Comparison of ENCODE assay signal across 18 mouse cellular contexts in the genomic region with DNA sequence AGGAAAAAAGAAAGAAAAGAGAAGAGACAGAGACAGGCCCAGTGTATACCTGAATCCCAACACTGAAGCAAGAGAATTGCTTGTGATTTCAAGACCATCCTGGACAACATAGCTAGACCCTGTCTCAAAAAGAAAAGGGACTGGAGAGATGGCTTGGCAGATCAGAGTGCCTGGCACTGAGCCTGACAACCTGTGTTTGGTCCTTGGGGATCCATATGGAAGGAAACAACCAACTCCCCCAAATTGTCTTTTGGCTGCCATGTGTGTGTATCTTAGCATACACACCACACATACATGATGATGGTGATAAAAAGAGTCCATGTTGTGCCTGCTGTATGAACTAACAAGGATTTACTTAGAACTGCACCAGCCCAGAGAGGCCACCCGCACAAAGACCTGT. TPM values are rescaled to one million over a fixed set of nuclear protein-coding genes. Genes with fewer than 3 reads are reported as not detected.
DNase-seq lines count a peak whose midpoint lies in the region; ATAC-seq and TF ChIP-seq lines count a peak whose summit lies in the region.
"Had no signal": no experiment of that assay in that cellular context is flagged by ENCODE, and none has a peak within 500 bp of the region (broad histone marks: within the 10 kb centered on the region; RNA-seq: fewer than 3 reads in every experiment).

No protein-coding gene starts in this region.

- no peak for ATAC-seq in heart, embryonic 11.5 days (replicated peaks; ENCODE audit: insufficient number of reproducible peaks, low FRiP score, low TSS enrichment)
- ATAC-seq in intestine, embryonic 14.5 days (replicated peaks; ENCODE audit: low FRiP score, low TSS enrichment, low read depth) = no peak
- ATAC-seq in liver, postnatal 0 days = peak; percentile 11

- no peaks in the 10 kb centered on the region for H3K79me2 ChIP-seq in heart, adult 2 months (replicated peaks; ENCODE audit: control insufficient read depth, insufficient read depth, low read length)
- no peaks in the 10 kb centered on the region for H3K79me2 ChIP-seq in MEL (ENCODE audit: control insufficient read depth, insufficient read depth, low read length, poor library complexity)

- TF ChIP-seq POLR2A in heart, adult 2 months (IDR thresholded peaks at IDR 0.05; ENCODE audit: insufficient read depth, low read depth, low read length) = no peak
- TF ChIP-seq POLR2A in MEL (IDR thresholded peaks at IDR 0.05; ENCODE audit: control insufficient read depth in 1 of 2, insufficient read depth in 1 of 2, low read depth in 1 of 2, low read length in 2 of 2, poor library complexity in 1 of 2) = no peak

- intact Hi-C loops in heart, adult 2 months (cut with DNase I) = no loop called here

- peak overlapping the region; percentile 14; the same call in 1 of the 2 replicates for H3K4me2 ChIP-seq in heart, embryonic 11.5 days
- H3K4me2 ChIP-seq in intestine, embryonic 14.5 days (ENCODE audit: low read length) = no peak overlapping the region
- H3K4me2 ChIP-seq in liver, postnatal 0 days (ENCODE audit: low read depth, low read length) = peak overlapping the region; percentile 54
- H3K4me2 ChIP-seq: hindbrain, embryonic 15.5 days had no signal

- peak overlapping the region; percentile 46; the same call in 1 of the 2 replicates for H3K27ac ChIP-seq in heart, embryonic 11.5 days (ENCODE audit: low read depth, low read length)
- H3K27ac ChIP-seq in heart, adult 2 months = no peak overlapping the region
- peak overlapping the region; percentile 73 for H3K27ac ChIP-seq in MEL (ENCODE audit: control insufficient read depth, low read depth, low read length)
- peak overlapping the region; percentile 16; the same call in 1 of the 2 replicates for H3K27ac ChIP-seq in intestine, embryonic 14.5 days (ENCODE audit: low read depth)
- H3K27ac ChIP-seq in liver, postnatal 0 days (ENCODE audit: low read depth) = peak overlapping the region; percentile 94
- H3K27ac ChIP-seq: hindbrain, embryonic 15.5 days had no signal

- H3K27me3 ChIP-seq in heart, embryonic 11.5 days (ENCODE audit: control insufficient read depth, insufficient read depth, low read length) = no peaks in the 10 kb centered on the region
- no peaks in the 10 kb centered on the region for H3K27me3 ChIP-seq in heart, adult 2 months (ENCODE audit: control insufficient read depth, insufficient read depth, low read length)
- no peaks in the 10 kb centered on the region for H3K27me3 ChIP-seq in MEL (ENCODE audit: control insufficient read depth in 1 of 2, insufficient read depth in 2 of 2, low read length in 2 of 2)
- no peaks in the 10 kb centered on the region for H3K27me3 ChIP-seq in intestine, embryonic 14.5 days (replicated peaks; ENCODE audit: control insufficient read depth, insufficient read depth, low read length)
- H3K27me3 ChIP-seq in liver, postnatal 0 days (ENCODE audit: insufficient read depth, low read length) = no peaks in the 10 kb centered on the region
- H3K27me3 ChIP-seq: hindbrain, embryonic 15.5 days had no signal

- H3K36me3 ChIP-seq in heart, embryonic 11.5 days (ENCODE audit: control insufficient read depth, insufficient read depth, low read length) = no peaks in the 10 kb centered on the region
- no peaks in the 10 kb centered on the region for H3K36me3 ChIP-seq in heart, adult 2 months (ENCODE audit: control insufficient read depth, insufficient read depth, low read length)
- H3K36me3 ChIP-seq in MEL (ENCODE audit: control insufficient read depth in 1 of 2, insufficient read depth in 2 of 2, low read length in 2 of 2) = peaks cover 0 to 17% of the 10 kb centered on the region in 2 experiments; a peak in 2 of 4 replicates
- no peaks in the 10 kb centered on the region for H3K36me3 ChIP-seq in intestine, embryonic 14.5 days (ENCODE audit: control insufficient read depth, insufficient read depth, low read length)
- H3K36me3 ChIP-seq in liver, postnatal 0 days (replicated peaks; ENCODE audit: insufficient read depth, low read length) = no peaks in the 10 kb centered on the region
- H3K36me3 ChIP-seq: hindbrain, embryonic 15.5 days had no signal

- peaks cover 5% of the 10 kb centered on the region; the same call in 1 of the 2 replicates for H3K4me1 ChIP-seq in heart, embryonic 11.5 days (ENCODE audit: control insufficient read depth, insufficient read depth, low read length)
- no peaks in the 10 kb centered on the region for H3K4me1 ChIP-seq in heart, adult 2 months (ENCODE audit: control insufficient read depth, insufficient read depth, low read length)
- H3K4me1 ChIP-seq in MEL (ENCODE audit: control insufficient read depth in 1 of 2, insufficient read depth in 2 of 2, low read length in 2 of 2) = peaks cover 21 to 28% of the 10 kb centered on the region in 2 experiments
- H3K4me1 ChIP-seq in intestine, embryonic 14.5 days (replicated peaks; ENCODE audit: control insufficient read depth, insufficient read depth, low read length) = no peaks in the 10 kb centered on the region
- H3K4me1 ChIP-seq in liver, postnatal 0 days (ENCODE audit: insufficient read depth) = peaks cover 59% of the 10 kb centered on the region
- H3K4me1 ChIP-seq: hindbrain, embryonic 15.5 days had no signal

- WGBS in heart, embryonic 11.5 days (ENCODE audit: insufficient replicate concordance) = 77% methylated on average over 1 of the region's 1 CpGs
- WGBS in heart, adult 2 months = 95% methylated on average over 1 of the region's 1 CpGs
- 84% methylated on average over 1 of the region's 1 CpGs for WGBS in intestine, embryonic 14.5 days
- 35% methylated on average over 1 of the region's 1 CpGs for WGBS in liver, postnatal 0 days (ENCODE audit: insufficient replicate concordance)

- H3K4me3 ChIP-seq in heart, embryonic 11.5 days (ENCODE audit: low read depth, low read length) = no peak overlapping the region
- no peak overlapping the region for H3K4me3 ChIP-seq in heart, adult 2 months
- H3K4me3 ChIP-seq in MEL (ENCODE audit: control insufficient read depth in 1 of 2, insufficient read depth in 1 of 2, low read depth in 2 of 2, low read length in 2 of 2) = peak overlapping the region in 1 of 2 experiments; percentile 13; a peak in 2 of 4 replicates
- no peak overlapping the region for H3K4me3 ChIP-seq in intestine, embryonic 14.5 days (ENCODE audit: low read depth, low read length)
- H3K4me3 ChIP-seq in liver, postnatal 0 days (ENCODE audit: low read depth, low read length) = no peak overlapping the region
- H3K4me3 ChIP-seq: hindbrain, embryonic 15.5 days; myocyte had no signal

- TF ChIP-seq CTCF in heart, adult 2 months (IDR thresholded peaks at IDR 0.05) = no peak
- TF ChIP-seq CTCF in MEL (IDR thresholded peaks at IDR 0.05 in 2 of 3, conservative IDR thresholded peaks at IDR 0.05 in 1 of 3; ENCODE audit: control insufficient read depth in 1 of 3, insufficient read depth in 1 of 3, low read depth in 2 of 3, low read length in 3 of 3, poor library complexity in 1 of 3, severe bottlenecking in 1 of 3) = no peak
- TF ChIP-seq CTCF in liver, postnatal 0 days (IDR thresholded peaks at IDR 0.05; ENCODE audit: low read depth) = no peak

- no peak overlapping the region for H3K9ac ChIP-seq in heart, embryonic 11.5 days (ENCODE audit: low read depth, low read length)
- H3K9ac ChIP-seq in heart, adult 2 months (ENCODE audit: low read depth, low read length) = no peak overlapping the region
- peak overlapping the region; percentile 27 for H3K9ac ChIP-seq in MEL (ENCODE audit: control insufficient read depth, low read depth, low read length, poor library complexity, severe bottlenecking)
- H3K9ac ChIP-seq in intestine, embryonic 14.5 days (ENCODE audit: low read length) = no peak overlapping the region
- H3K9ac ChIP-seq in liver, postnatal 0 days (replicated peaks) = peak overlapping the region; percentile 26; the same call in 1 of the 2 replicates
- H3K9ac ChIP-seq: hindbrain, embryonic 15.5 days had no signal

- no peak for DNase-seq in heart, adult 2 months
- no peak for DNase-seq in MEL (ENCODE audit: low read depth, low spot score)
- no peak for DNase-seq in intestine, embryonic 14.5 days (ENCODE audit: low spot score)
- DNase-seq in liver, postnatal 0 days = no peak
- DNase-seq in gastrocnemius, adult 8-10 months (ENCODE audit: low spot score in 2 of 2) = no peak
- DNase-seq in thymus, postnatal 14 days = no peak
- no peak for DNase-seq in layer of hippocampus, adult 9-10 months (ENCODE audit: low spot score)
- DNase-seq: adrenal gland, postnatal 10 days; B cell, adult 2 months; thymus, adult 2 months had no signal

- no peaks in the 10 kb centered on the region for H3K9me3 ChIP-seq in heart, embryonic 11.5 days (replicated peaks; ENCODE audit: control insufficient read depth, low read length)
- H3K9me3 ChIP-seq in MEL (replicated peaks; ENCODE audit: insufficient read depth, low read length) = no peaks in the 10 kb centered on the region
- no peaks in the 10 kb centered on the region for H3K9me3 ChIP-seq in intestine, embryonic 14.5 days (ENCODE audit: control insufficient read depth, low read length)
- no peaks in the 10 kb centered on the region for H3K9me3 ChIP-seq in liver, postnatal 0 days (ENCODE audit: low read length)
- H3K9me3 ChIP-seq: hindbrain, embryonic 15.5 days had no signal

- no peak for TF ChIP-seq RAD21 in MEL (IDR thresholded peaks at IDR 0.05; ENCODE audit: low read depth, low read length)

- TF ChIP-seq EP300 in heart, adult 2 months (IDR thresholded peaks at IDR 0.05; ENCODE audit: insufficient read depth, low read depth, low read length) = no peak
- TF ChIP-seq EP300 in MEL (IDR thresholded peaks at IDR 0.05; ENCODE audit: low read depth in 1 of 2, low read length in 2 of 2) = no peak
- TF ChIP-seq EP300 in liver, postnatal 0 days (IDR thresholded peaks at IDR 0.05; ENCODE audit: low read depth) = no peak

RNA-seq across cellular contexts. Expression of a gene that starts 10.0 kb away (rescaled TPM):
- polyA plus RNA-seq in heart, embryonic 11.5 days (2014; fragmentation: Nextera tagmentation; extraction: Ambion mirVana) = 256 and 259 TPM in 2 replicates
- total RNA-seq in heart, adult 2 months (2021) = under 1 TPM; 0.18 to 0.80 TPM
- polyA plus RNA-seq in heart, adult 2 months (2012; rRNA removed) = 0.35 and 0.79 TPM in 2 replicates
- 242 and 244 TPM in 2 replicates for total RNA-seq in MEL (2012; rRNA removed)
- polyA plus RNA-seq in MEL (2012; ENCODE audit: insufficient read depth in 1 of 2, insufficient read length in 2 of 2, low read depth in 1 of 2, low replicate concordance in 2 of 2, missing spikeins in 1 of 2) = 100 to 1,000 TPM in 1 of 2 experiments, not detected in 1; 214 TPM
- 337 and 340 TPM in 2 replicates for polyA plus RNA-seq in intestine, embryonic 14.5 days (2014; fragmentation: Nextera tagmentation; extraction: Ambion mirVana)
- polyA plus RNA-seq in liver, postnatal 0 days (2015; fragmentation: Nextera tagmentation; extraction: Ambion mirVana) = 193 and 197 TPM in 2 replicates
- total RNA-seq in gastrocnemius, adult 8-10 months (2022) = under 1 TPM in 1 of 4 experiments, not detected in 3; 0.24 TPM
- total RNA-seq: gastrocnemius, adult 18-20 months had no signal

RNA-seq across cellular contexts. Expression of a gene that starts 13.1 kb away (rescaled TPM):
- 98.5 and 101 TPM in 2 replicates for polyA plus RNA-seq in heart, embryonic 11.5 days (2014; fragmentation: Nextera tagmentation; extraction: Ambion mirVana)
- total RNA-seq in heart, adult 2 months (2021) = 1 to 10 TPM; 1.9 to 2.0 TPM
- polyA plus RNA-seq in heart, adult 2 months (2012; rRNA removed) = 3.0 and 3.7 TPM in 2 replicates
- total RNA-seq in MEL (2012; rRNA removed) = 171 and 172 TPM in 2 replicates
- 100 to 1,000 TPM in 1 of 2 experiments, not detected in 1; 188 TPM for polyA plus RNA-seq in MEL (2012; ENCODE audit: insufficient read depth in 1 of 2, insufficient read length in 2 of 2, low read depth in 1 of 2, low replicate concordance in 2 of 2, missing spikeins in 1 of 2)
- polyA plus RNA-seq in intestine, embryonic 14.5 days (2014; fragmentation: Nextera tagmentation; extraction: Ambion mirVana) = 159 and 163 TPM in 2 replicates
- polyA plus RNA-seq in liver, postnatal 0 days (2015; fragmentation: Nextera tagmentation; extraction: Ambion mirVana) = 96.8 and 101 TPM in 2 replicates
- 1 to 10 TPM; 2.5 to 5.4 (median 4.1) TPM for total RNA-seq in gastrocnemius, adult 8-10 months (2022)

RNA-seq across cellular contexts. Expression of a gene that starts 13.3 kb away (rescaled TPM):
- 13.1 and 14.3 TPM in 2 replicates for polyA plus RNA-seq in heart, embryonic 11.5 days (2014; fragmentation: Nextera tagmentation; extraction: Ambion mirVana)
- total RNA-seq in heart, adult 2 months (2021) = 1 to 10 TPM; 2.5 to 3.2 TPM
- polyA plus RNA-seq in heart, adult 2 months (2012; rRNA removed) = 11.8 and 14.3 TPM in 2 replicates
- 3.3 and 3.5 TPM in 2 replicates for total RNA-seq in MEL (2012; rRNA removed)
- 1 to 10 TPM in 1 of 2 experiments, not detected in 1; 3.8 TPM for polyA plus RNA-seq in MEL (2012; ENCODE audit: insufficient read depth in 1 of 2, insufficient read length in 2 of 2, low read depth in 1 of 2, low replicate concordance in 2 of 2, missing spikeins in 1 of 2)
- polyA plus RNA-seq in intestine, embryonic 14.5 days (2014; fragmentation: Nextera tagmentation; extraction: Ambion mirVana) = 6.6 and 7.0 TPM in 2 replicates
- 32.9 and 34.4 TPM in 2 replicates for polyA plus RNA-seq in liver, postnatal 0 days (2015; fragmentation: Nextera tagmentation; extraction: Ambion mirVana)
- total RNA-seq in gastrocnemius, adult 8-10 months (2022) = 1 to 10 TPM; 2.0 to 4.6 (median 3.4) TPM

RNA-seq across cellular contexts. Expression of a gene that starts 21.5 kb away (rescaled TPM):
- polyA plus RNA-seq in heart, embryonic 11.5 days (2014; fragmentation: Nextera tagmentation; extraction: Ambion mirVana) = not detected in 2 replicates
- not detected for total RNA-seq in heart, adult 2 months (2021)
- polyA plus RNA-seq in heart, adult 2 months (2012; rRNA removed) = not detected in 2 replicates
- total RNA-seq in MEL (2012; rRNA removed) = 0.04 TPM in 1 of 2 replicates, not detected in the other
- under 1 TPM in 1 of 2 experiments, not detected in 1; 0.04 TPM for polyA plus RNA-seq in MEL (2012; ENCODE audit: insufficient read depth in 1 of 2, insufficient read length in 2 of 2, low read depth in 1 of 2, low replicate concordance in 2 of 2, missing spikeins in 1 of 2)
- polyA plus RNA-seq in intestine, embryonic 14.5 days (2014; fragmentation: Nextera tagmentation; extraction: Ambion mirVana) = not detected in 2 replicates
- polyA plus RNA-seq in liver, postnatal 0 days (2015; fragmentation: Nextera tagmentation; extraction: Ambion mirVana) = not detected in 2 replicates
- not detected for total RNA-seq in gastrocnemius, adult 8-10 months (2022)
- total RNA-seq: adrenal gland, postnatal 10 days; gastrocnemius, adult 18-20 months; left cerebral cortex, postnatal 14 days had no signal
- polyA plus RNA-seq: heart, embryonic 14.5 days; hindbrain, embryonic 15.5 days; kidney, embryonic 16.5 days; lung, embryonic 16.5 days; myocyte had no signal

RNA-seq across cellular contexts. Expression of a gene that starts 29.6 kb away (rescaled TPM):
- 0.34 and 0.62 TPM in 2 replicates for polyA plus RNA-seq in heart, embryonic 11.5 days (2014; fragmentation: Nextera tagmentation; extraction: Ambion mirVana)
- total RNA-seq in heart, adult 2 months (2021) = under 1 TPM; 0.44 to 0.48 TPM
- 0.57 and 0.79 TPM in 2 replicates for polyA plus RNA-seq in heart, adult 2 months (2012; rRNA removed)
- 0.46 and 0.85 TPM in 2 replicates for total RNA-seq in MEL (2012; rRNA removed)
- under 1 TPM in 1 of 2 experiments, not detected in 1; 0.70 TPM for polyA plus RNA-seq in MEL (2012; ENCODE audit: insufficient read depth in 1 of 2, insufficient read length in 2 of 2, low read depth in 1 of 2, low replicate concordance in 2 of 2, missing spikeins in 1 of 2)
- 0.83 TPM in 1 of 2 replicates, not detected in the other for polyA plus RNA-seq in intestine, embryonic 14.5 days (2014; fragmentation: Nextera tagmentation; extraction: Ambion mirVana)
- 0.33 and 0.48 TPM in 2 replicates for polyA plus RNA-seq in liver, postnatal 0 days (2015; fragmentation: Nextera tagmentation; extraction: Ambion mirVana)
- 1 to 10 TPM in 2 of 4 experiments, under 1 TPM in 1, not detected in 1; 0.46 to 1.2 (median 1.1) TPM for total RNA-seq in gastrocnemius, adult 8-10 months (2022)
- polyA plus RNA-seq: thymus, adult 2 months had no signal

Comparison
In these comparisons a context has a peak if more than half of its experiments do, and no peak if none do; other contexts are left out.
1. RNA of a gene that starts 10.0 kb away (polyA plus RNA-seq): 337 to 340 TPM in intestine, embryonic 14.5 days, 256 to 259 TPM in heart, embryonic 11.5 days, 214 TPM in MEL and 193 to 197 TPM in liver, postnatal 0 days; 0.35 to 0.79 TPM in heart, adult 2 months; every median in the first group is over 10 times any median in the second.
2. RNA of a gene that starts 13.1 kb away (polyA plus RNA-seq): 188 TPM in MEL, 159 to 163 TPM in intestine, embryonic 14.5 days, 96.8 to 101 TPM in liver, postnatal 0 days and 98.5 to 101 TPM in heart, embryonic 11.5 days; 3.0 to 3.7 TPM in heart, adult 2 months; every median in the first group is over 10 times any median in the second.
3. H3K9ac ChIP-seq: peak in MEL (single experiment) and liver, postnatal 0 days (single experiment); none in heart, embryonic 11.5 days (single experiment), heart, adult 2 months (single experiment) and intestine, embryonic 14.5 days (single experiment).